Mouse (Mus musculus): ENCODE data around the gene Myd88. TPM values are rescaled to one million over a fixed set of nuclear protein-coding genes. Genes with fewer than 3 reads are reported as not detected.

The Myd88 gene
- 13.0 and 14.8 TPM in 2 replicates for polyA plus RNA-seq (2012; rRNA removed)

DNA sequence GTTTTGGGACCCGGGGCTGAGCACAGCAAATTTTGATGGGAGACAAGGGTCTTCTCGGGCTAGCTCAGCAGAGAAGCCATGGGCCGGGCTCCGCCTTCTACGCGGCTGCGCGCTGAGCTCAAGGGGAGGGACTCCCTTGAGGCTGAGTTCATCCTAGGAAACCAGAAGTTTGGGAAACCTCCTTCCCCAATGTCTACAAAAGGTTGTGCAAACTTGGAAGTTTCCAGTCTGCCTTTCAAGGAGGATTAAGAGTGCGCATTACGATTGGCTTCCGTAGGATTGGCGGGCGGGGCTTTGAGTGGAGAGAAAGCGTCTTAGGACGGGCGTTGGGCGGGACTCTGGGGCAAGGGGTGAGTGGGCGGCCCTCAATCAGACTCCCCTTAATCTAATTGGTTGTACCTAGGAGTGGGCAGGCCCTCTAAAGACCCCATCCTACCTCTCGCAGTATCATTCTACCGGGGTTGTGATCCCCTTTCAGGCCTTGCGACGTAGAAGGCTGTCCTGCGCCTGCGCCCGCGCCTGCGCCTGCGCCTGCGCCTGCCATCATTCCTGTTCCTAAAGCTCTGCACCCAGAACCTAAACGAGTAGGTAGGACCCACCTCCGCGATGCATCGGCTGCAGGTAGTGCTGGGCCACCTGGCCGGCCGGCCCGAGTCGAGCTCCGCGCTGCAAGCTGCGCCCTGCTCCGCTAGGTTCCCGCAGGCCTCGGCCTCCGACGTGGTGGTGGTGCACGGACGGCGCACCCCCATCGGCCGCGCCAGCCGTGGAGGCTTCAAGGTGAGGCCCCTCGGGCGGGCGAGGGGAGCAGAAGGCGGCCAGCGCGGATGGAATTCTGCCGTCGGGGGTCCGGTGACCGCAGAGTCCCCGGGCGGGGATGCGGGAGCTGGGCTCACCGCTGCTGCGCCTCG, at the start of gene Myd88:
Gene Myd88 (minus strand): TSS at position 503 of the 908 bp plus-strand sequence.
- Histone ChIP-seq H3K4me3 (ENCODE audit: control insufficient read depth, low read depth, low read length) (peak within 1 kb of the TSS; percentile 94), H3K27ac (ENCODE audit: control insufficient read depth, insufficient read depth, low read depth, low read length) (peak within 1 kb of the TSS; percentile 94), H3K27me3 (ENCODE audit: control insufficient read depth, insufficient read depth, low read length) (no peaks in the 10 kb centered on the region), H3K4me1 (ENCODE audit: control insufficient read depth, insufficient read depth, low read length) (peaks cover 21% of the 10 kb centered on the region), H3K36me3 (ENCODE audit: control insufficient read depth, insufficient read depth, low read length) (no peaks in the 10 kb centered on the region; the same call in 1 of the 2 replicates)
- TF ChIP-seq CTCF (IDR thresholded peaks at IDR 0.05; ENCODE audit: control insufficient read depth, insufficient read depth, insufficient replicate concordance, low read depth, low read length) (no peak), POLR2A (IDR thresholded peaks at IDR 0.05; ENCODE audit: control insufficient read depth, low read depth, low read length) (peak; percentile 48; the same call in 1 of the 2 replicates)

DNA sequence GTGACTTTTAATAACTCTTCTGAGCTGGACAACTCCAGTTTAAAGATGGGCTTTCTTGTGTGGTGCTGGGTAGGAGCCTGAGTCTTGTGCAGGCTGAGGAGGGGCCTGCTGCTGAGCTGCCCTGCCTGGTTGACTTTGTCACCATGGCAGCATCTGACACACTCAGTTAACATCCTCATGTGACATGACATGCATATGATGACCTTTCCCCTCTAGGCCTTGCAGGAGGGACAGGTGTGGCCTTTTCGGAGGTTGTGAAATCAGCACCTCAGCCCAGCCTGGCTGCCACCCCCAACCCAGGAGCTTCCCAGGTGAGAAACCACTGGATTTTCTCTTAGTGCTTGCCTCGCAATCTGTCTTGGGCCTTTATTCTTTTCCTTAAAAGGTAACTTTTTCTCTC, 49.0 kb upstream of the Myd88 start:
- no peaks in the 10 kb centered on the region for H3K36me3 ChIP-seq (ENCODE audit: control insufficient read depth, insufficient read depth, low read length)
- TF ChIP-seq POLR2A (IDR thresholded peaks at IDR 0.05; ENCODE audit: control insufficient read depth, low read depth, low read length) (no peak), CTCF (IDR thresholded peaks at IDR 0.05; ENCODE audit: control insufficient read depth, insufficient read depth, insufficient replicate concordance, low read depth, low read length) (no peak)
- H3K27me3 ChIP-seq (ENCODE audit: control insufficient read depth, insufficient read depth, low read length) = no peaks in the 10 kb centered on the region
- no peaks in the 10 kb centered on the region for H3K4me1 ChIP-seq (ENCODE audit: control insufficient read depth, insufficient read depth, low read length)
- no peak overlapping the region for H3K27ac ChIP-seq (ENCODE audit: control insufficient read depth, insufficient read depth, low read depth, low read length)
- H3K4me3 ChIP-seq (ENCODE audit: control insufficient read depth, low read depth, low read length) = no peak overlapping the region

GRCm38 (mm10) chr9:119388956-119389355, 47.7 kb upstream of the Myd88 start:
- TF ChIP-seq CTCF (IDR thresholded peaks at IDR 0.05; ENCODE audit: control insufficient read depth, insufficient read depth, insufficient replicate concordance, low read depth, low read length) (no peak), POLR2A (IDR thresholded peaks at IDR 0.05; ENCODE audit: control insufficient read depth, low read depth, low read length) (no peak)
- Histone ChIP-seq H3K27me3 (ENCODE audit: control insufficient read depth, insufficient read depth, low read length) (no peaks in the 10 kb centered on the region), H3K4me1 (ENCODE audit: control insufficient read depth, insufficient read depth, low read length) (no peaks in the 10 kb centered on the region), H3K4me3 (ENCODE audit: control insufficient read depth, low read depth, low read length) (no peak overlapping the region), H3K27ac (ENCODE audit: control insufficient read depth, insufficient read depth, low read depth, low read length) (no peak overlapping the region), H3K36me3 (ENCODE audit: control insufficient read depth, insufficient read depth, low read length) (no peaks in the 10 kb centered on the region)

DNA sequence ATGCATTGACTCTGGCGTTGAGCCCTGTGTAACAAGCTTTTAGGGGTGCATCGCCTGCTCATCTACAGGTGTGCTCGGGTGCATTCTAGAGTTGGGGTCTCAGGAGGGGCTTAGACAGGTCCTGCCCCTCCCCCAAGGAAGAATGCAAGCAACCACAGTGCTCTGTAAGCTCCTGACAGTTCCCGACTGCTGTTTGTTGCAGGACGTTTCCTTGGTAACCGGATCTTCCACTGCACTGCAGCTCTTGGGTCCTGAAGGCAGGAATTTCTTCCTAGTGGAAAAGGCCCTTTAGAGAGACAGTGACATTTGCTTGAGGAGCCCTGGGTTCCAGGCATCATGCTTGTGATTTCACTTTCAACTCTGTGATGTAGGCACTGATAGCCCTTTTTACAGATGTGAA, 41.4 kb upstream of the Myd88 start:
- H3K4me3 ChIP-seq (ENCODE audit: control insufficient read depth, low read depth, low read length) = no peak overlapping the region
- no peaks in the 10 kb centered on the region for H3K4me1 ChIP-seq (ENCODE audit: control insufficient read depth, insufficient read depth, low read length)
- no peaks in the 10 kb centered on the region for H3K27me3 ChIP-seq (ENCODE audit: control insufficient read depth, insufficient read depth, low read length)
- no peaks in the 10 kb centered on the region for H3K36me3 ChIP-seq (ENCODE audit: control insufficient read depth, insufficient read depth, low read length)
- TF ChIP-seq POLR2A (IDR thresholded peaks at IDR 0.05; ENCODE audit: control insufficient read depth, low read depth, low read length) = no peak
- TF ChIP-seq CTCF (IDR thresholded peaks at IDR 0.05; ENCODE audit: control insufficient read depth, insufficient read depth, insufficient replicate concordance, low read depth, low read length) = no peak
- H3K27ac ChIP-seq (ENCODE audit: control insufficient read depth, insufficient read depth, low read depth, low read length) = no peak overlapping the region

DNA sequence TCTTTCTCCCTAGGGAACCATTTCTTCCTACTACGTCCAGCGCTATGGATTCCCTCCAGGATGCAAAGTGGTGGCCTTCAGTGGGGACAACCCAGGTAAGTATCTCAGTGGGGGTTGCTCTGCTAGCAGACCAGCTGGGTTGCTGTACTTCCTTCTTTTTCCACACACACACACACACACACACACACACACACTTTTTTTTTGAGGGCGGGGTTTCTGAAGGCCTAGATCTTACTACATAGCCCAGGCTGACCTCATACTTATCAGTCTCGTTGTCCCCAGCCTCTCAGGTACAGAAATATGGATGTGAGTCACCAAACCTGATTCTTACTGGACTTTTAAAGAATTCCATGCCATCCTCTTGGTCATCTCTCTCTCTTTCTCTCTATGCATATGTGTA, 37.0 kb upstream of the Myd88 start:
- TF ChIP-seq POLR2A (IDR thresholded peaks at IDR 0.05; ENCODE audit: control insufficient read depth, low read depth, low read length) (no peak), CTCF (IDR thresholded peaks at IDR 0.05; ENCODE audit: control insufficient read depth, insufficient read depth, insufficient replicate concordance, low read depth, low read length) (no peak)
- H3K27me3 ChIP-seq (ENCODE audit: control insufficient read depth, insufficient read depth, low read length) = no peaks in the 10 kb centered on the region
- no peak overlapping the region for H3K4me3 ChIP-seq (ENCODE audit: control insufficient read depth, low read depth, low read length)
- H3K36me3 ChIP-seq (ENCODE audit: control insufficient read depth, insufficient read depth, low read length) = no peaks in the 10 kb centered on the region
- no peak overlapping the region for H3K27ac ChIP-seq (ENCODE audit: control insufficient read depth, insufficient read depth, low read depth, low read length)
- H3K4me1 ChIP-seq (ENCODE audit: control insufficient read depth, insufficient read depth, low read length) = no peaks in the 10 kb centered on the region

GRCm38 (mm10) chr9:119375556-119375955, 34.3 kb upstream of the Myd88 start:
- H3K36me3 ChIP-seq (ENCODE audit: control insufficient read depth, insufficient read depth, low read length) = no peaks in the 10 kb centered on the region
- no peaks in the 10 kb centered on the region for H3K4me1 ChIP-seq (ENCODE audit: control insufficient read depth, insufficient read depth, low read length)
- H3K27ac ChIP-seq (ENCODE audit: control insufficient read depth, insufficient read depth, low read depth, low read length) = no peak overlapping the region
- no peak for TF ChIP-seq CTCF (IDR thresholded peaks at IDR 0.05; ENCODE audit: control insufficient read depth, insufficient read depth, insufficient replicate concordance, low read depth, low read length)
- TF ChIP-seq POLR2A (IDR thresholded peaks at IDR 0.05; ENCODE audit: control insufficient read depth, low read depth, low read length) = no peak
- H3K4me3 ChIP-seq (ENCODE audit: control insufficient read depth, low read depth, low read length) = no peak overlapping the region
- no peaks in the 10 kb centered on the region for H3K27me3 ChIP-seq (ENCODE audit: control insufficient read depth, insufficient read depth, low read length)

DNA sequence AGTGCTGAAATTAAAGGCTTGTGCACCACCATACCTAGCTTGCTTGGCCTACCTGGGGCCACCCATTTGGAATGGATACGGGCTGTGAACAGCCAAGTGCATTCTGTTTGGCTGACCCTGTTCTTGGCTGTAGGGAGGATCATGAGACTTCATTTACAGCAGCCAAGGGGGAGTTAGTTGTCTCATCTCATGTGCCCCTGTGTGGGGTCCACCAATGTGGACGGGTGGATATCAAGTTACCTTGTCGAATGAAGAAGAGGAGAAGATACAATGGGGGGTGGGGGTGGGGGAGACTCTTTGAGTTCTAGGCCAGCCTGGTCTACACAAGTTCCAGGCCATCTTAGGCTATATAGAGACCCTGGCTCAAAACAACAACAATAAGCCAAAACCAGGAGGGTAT, 33.8 kb upstream of the Myd88 start:
- Histone ChIP-seq H3K27ac (ENCODE audit: control insufficient read depth, insufficient read depth, low read depth, low read length) (no peak overlapping the region), H3K4me3 (ENCODE audit: control insufficient read depth, low read depth, low read length) (no peak overlapping the region), H3K36me3 (ENCODE audit: control insufficient read depth, insufficient read depth, low read length) (no peaks in the 10 kb centered on the region), H3K27me3 (ENCODE audit: control insufficient read depth, insufficient read depth, low read length) (no peaks in the 10 kb centered on the region), H3K4me1 (ENCODE audit: control insufficient read depth, insufficient read depth, low read length) (no peaks in the 10 kb centered on the region)
- TF ChIP-seq POLR2A (IDR thresholded peaks at IDR 0.05; ENCODE audit: control insufficient read depth, low read depth, low read length) (no peak), CTCF (IDR thresholded peaks at IDR 0.05; ENCODE audit: control insufficient read depth, insufficient read depth, insufficient replicate concordance, low read depth, low read length) (no peak)

All from testis, adult 2 months (tissue).